In genomic region chr10:79626156-79626555, GRCm38 (mm10) we compare ENCODE assay signal across 20 mouse cellular contexts. TPM values are rescaled to one million over a fixed set of nuclear protein-coding genes. Genes with fewer than 3 reads are reported as not detected.
"Had no signal": no experiment of that assay in that cellular context is flagged by ENCODE, and none has a peak within 500 bp of the region (broad histone marks: within the 10 kb centered on the region; RNA-seq: fewer than 3 reads in every experiment).

No protein-coding gene starts in this region.

- H3K4me2 ChIP-seq: limb, embryonic 12.5 days; liver, embryonic 13.5 days; lung, embryonic 15.5 days had no signal

- H3K4me3 ChIP-seq: layer of hippocampus, adult 2 months; limb, embryonic 12.5 days; liver, embryonic 13.5 days; lung, embryonic 15.5 days; midbrain, embryonic 10.5 days had no signal

- H3K36me3 ChIP-seq: limb, embryonic 12.5 days; liver, embryonic 13.5 days; lung, embryonic 15.5 days had no signal

- ATAC-seq: liver, postnatal 0 days; midbrain, embryonic 16.5 days had no signal

- DNase-seq: kidney, postnatal 4 days; liver; liver, embryonic 13.5 days; liver, postnatal 0 days; lung, postnatal 36 days; right cerebral cortex, postnatal 14 days; thymus, postnatal 36 days had no signal

- H3K4me1 ChIP-seq: limb, embryonic 12.5 days; liver, embryonic 13.5 days; lung, embryonic 15.5 days had no signal

- H3K27ac ChIP-seq: kidney, postnatal 0 days; layer of hippocampus, adult 2 months; limb, embryonic 12.5 days; liver, embryonic 13.5 days; lung, embryonic 15.5 days; midbrain, embryonic 10.5 days had no signal

- H3K9ac ChIP-seq: limb, embryonic 12.5 days; liver, embryonic 13.5 days; liver, postnatal 0 days; lung, embryonic 15.5 days had no signal

- H3K27me3 ChIP-seq: lung, embryonic 15.5 days had no signal

- H3K9me3 ChIP-seq: limb, embryonic 12.5 days; liver, embryonic 13.5 days; lung, embryonic 15.5 days; midbrain, embryonic 10.5 days had no signal

RNA-seq across cellular contexts. Expression of gene Shc2, which starts 11.6 kb away (rescaled TPM):
- total RNA-seq: megakaryocyte progenitor cell, adult 5-6 weeks had no signal

RNA-seq across cellular contexts. Expression of gene C2cd4c, which starts 12.3 kb away (rescaled TPM):
- total RNA-seq: megakaryocyte progenitor cell, adult 5-6 weeks had no signal
- polyA plus RNA-seq: limb, embryonic 12.5 days; liver, embryonic 13.5 days; liver, postnatal 0 days; lung, embryonic 15.5 days; spleen, adult 2 months; thymus, postnatal 0 days had no signal

RNA-seq across cellular contexts. Expression of gene Odf3l2, which starts 19.4 kb away (rescaled TPM):
- total RNA-seq: megakaryocyte progenitor cell, adult 5-6 weeks had no signal
- polyA plus RNA-seq: kidney, postnatal 0 days; limb, embryonic 12.5 days; liver, embryonic 13.5 days; liver, postnatal 0 days; lung, embryonic 15.5 days; midbrain, embryonic 10.5 days; neural tube, embryonic 14.5 days; spleen, adult 2 months; stomach, embryonic 16.5 days; thymus, postnatal 0 days had no signal

RNA-seq across cellular contexts. Expression of gene Madcam1, which starts 38.2 kb away (rescaled TPM):
- total RNA-seq: layer of hippocampus, adult 2 months; left cerebral cortex, postnatal 36 days; megakaryocyte progenitor cell, adult 5-6 weeks had no signal

RNA-seq across cellular contexts. Expression of gene Theg, which starts 39.0 kb away (rescaled TPM):
- total RNA-seq: layer of hippocampus, postnatal 10 days; megakaryocyte progenitor cell, adult 5-6 weeks had no signal
- polyA plus RNA-seq: kidney, postnatal 0 days; limb, embryonic 12.5 days; liver, embryonic 13.5 days; liver, postnatal 0 days; lung, embryonic 15.5 days; midbrain, embryonic 10.5 days; midbrain, embryonic 16.5 days; neural tube, embryonic 14.5 days; stomach, embryonic 16.5 days; thymus, postnatal 0 days had no signal
